Mouse (Mus musculus) intestine, postnatal 0 days (tissue): ENCODE results near the gene Kcnmb4. TPM values are rescaled to one million over a fixed set of nuclear protein-coding genes. Genes with fewer than 3 reads are reported as not detected.
A peak's percentile ranks its signal among the peaks of the same experiment; 100 is the strongest.

ENCODE experiments used
- ATAC-seq: fragments of 200-750 bp; cut with Nextera tagmentation; 2 replicates; pipeline ENCODE4 v1.8.0; 2017; ENCODE audit warnings: mild to moderate bottlenecking, moderate TSS enrichment, moderate library complexity
- H3K27ac ChIP-seq: fragments of 300-500 bp; sonication (generic); 2 replicates; pipeline ENCODE4 v1.5.1; 2014; ENCODE audit warnings: mild to moderate bottlenecking, low read depth, low read length, moderate library complexity
- H3K27me3 ChIP-seq: fragments of 300-500 bp; sonication (generic); replicated peaks from 2 replicates; pipeline ENCODE4 v1.6.1; 2014; ENCODE audit warnings: low read length, mixed read lengths; ENCODE audit not compliant: control insufficient read depth, insufficient read depth
- H3K36me3 ChIP-seq: fragments of 300-500 bp; sonication (generic); 2 replicates; pipeline ENCODE4 v1.6.1; 2014; ENCODE audit warnings: mild to moderate bottlenecking, moderate library complexity; ENCODE audit not compliant: control insufficient read depth, insufficient read depth
- H3K4me1 ChIP-seq: fragments of 300-500 bp; sonication (generic); replicated peaks from 2 replicates; pipeline ENCODE4 v1.6.1; 2014; ENCODE audit warnings: antibody characterized with exemption, low read length, mixed read lengths; ENCODE audit not compliant: control insufficient read depth, insufficient read depth
- H3K4me2 ChIP-seq: fragments of 300-500 bp; sonication (generic); replicated peaks from 2 replicates; pipeline ENCODE4 v1.6.1; 2014; ENCODE audit warnings: low read depth, mild to moderate bottlenecking, moderate library complexity
- H3K4me3 ChIP-seq: fragments of 300-500 bp; sonication (generic); 2 replicates; pipeline ENCODE4 v1.5.1; 2014; ENCODE audit warnings: low read depth, low read length
- H3K9ac ChIP-seq: fragments of 300-500 bp; sonication (generic); 2 replicates; pipeline ENCODE4 v1.6.1; 2014; ENCODE audit warnings: mild to moderate bottlenecking, low read depth, low read length
- H3K9me3 ChIP-seq: fragments of 300-500 bp; sonication (generic); 2 replicates; pipeline ENCODE4 v1.6.1; 2016; ENCODE audit warnings: mixed run types; ENCODE audit not compliant: control insufficient read depth
- CTCF ChIP-seq: sonication (generic); IDR thresholded peaks from 2 replicates; pipeline ENCODE4 v1.5.1; 2016; ENCODE audit warnings: low read depth, mild to moderate bottlenecking, control low read depth, antibody characterized with exemption, moderate library complexity
- WGBS: fragments of 180-500 bp; shearing (Covaris S2); extraction: QIAGEN DNeasy Blood & Tissue Kit; methylation state at CpG from one replicate; pipeline ENCODE4 v1.1.7; 2014; 5-methylcytosine and 5-hydroxymethylcytosine counted together
- polyA plus RNA-seq: library from polyadenylated mRNA; unstranded; fragments of >200 nt; fragmentation: Nextera tagmentation; extraction: Ambion mirVana; gene quantifications from 2 replicates; pipeline ENCODE4 v1.2.1, GENCODE M21; 2015

The Kcnmb4 gene
- polyA plus RNA-seq, 1 experiment from 2014 or later: 1.7 TPM

- Histone ChIP-seq H3K4me2 (no peak overlapping the region), H3K9ac (no peak overlapping the region), H3K4me3 (no peak overlapping the region), H3K27me3 (no peaks in the 10 kb centered on the region), H3K4me1 (no peaks in the 10 kb centered on the region), H3K27ac (no peak overlapping the region), H3K36me3 (no peaks in the 10 kb centered on the region), H3K9me3 (no peaks in the 10 kb centered on the region)
- no peak for ATAC-seq
- no peak for TF ChIP-seq CTCF
- WGBS: 94% methylated on average over 26 of the region's 26 CpGs
These were observed 45.5 kb downstream of the Kcnmb4 start for GRCm38 (mm10) chr10:116428026-116428780.

- no peak for TF ChIP-seq CTCF
- H3K27me3 ChIP-seq: no peaks in the 10 kb centered on the region
- no peak overlapping the region for H3K9ac ChIP-seq
- no peaks in the 10 kb centered on the region for H3K4me1 ChIP-seq
- no peak overlapping the region for H3K4me3 ChIP-seq
- WGBS: 86% methylated on average over 7 of the region's 7 CpGs
- ATAC-seq: no peak
- no peak overlapping the region for H3K27ac ChIP-seq
- no peak overlapping the region for H3K4me2 ChIP-seq
- no peaks in the 10 kb centered on the region for H3K9me3 ChIP-seq
- no peaks in the 10 kb centered on the region for H3K36me3 ChIP-seq
These were observed 47.5 kb downstream of the Kcnmb4 start for GRCm38 (mm10) chr10:116426176-116426575.

- no peak overlapping the region for H3K4me2 ChIP-seq
These were observed 48.8 kb downstream of the Kcnmb4 start for GRCm38 (mm10) chr10:116424921-116425320.

GRCm38 (mm10) chr10:116422551-116422950, 51.1 kb downstream of the Kcnmb4 start:
- no peak for TF ChIP-seq CTCF
- Histone ChIP-seq H3K27me3 (no peaks in the 10 kb centered on the region), H3K9me3 (no peaks in the 10 kb centered on the region), H3K9ac (no peak overlapping the region), H3K4me2 (no peak overlapping the region), H3K36me3 (no peaks in the 10 kb centered on the region), H3K4me1 (no peaks in the 10 kb centered on the region), H3K27ac (no peak overlapping the region), H3K4me3 (no peak overlapping the region)
- no peak for ATAC-seq
- 75% methylated on average over 2 of the region's 2 CpGs for WGBS

More at GRCm38 (mm10) chr10:116424921-116425320, 48.8 kb downstream of the Kcnmb4 start:
- no peaks in the 10 kb centered on the region for H3K36me3 ChIP-seq
- no peak for ATAC-seq
- no peak overlapping the region for H3K4me3 ChIP-seq
- no peak overlapping the region for H3K9ac ChIP-seq
- WGBS: 84% methylated on average over 6 of the region's 6 CpGs
- no peaks in the 10 kb centered on the region for H3K9me3 ChIP-seq
- no peak overlapping the region for H3K27ac ChIP-seq
- TF ChIP-seq CTCF: no peak
- no peaks in the 10 kb centered on the region for H3K4me1 ChIP-seq
- no peaks in the 10 kb centered on the region for H3K27me3 ChIP-seq

GRCm38 (mm10) chr10:116420976-116421375, 52.7 kb downstream of the Kcnmb4 start:
- no peak for ATAC-seq
- Histone ChIP-seq H3K4me3 (no peak overlapping the region), H3K27me3 (no peaks in the 10 kb centered on the region), H3K27ac (no peak overlapping the region), H3K9ac (no peak overlapping the region), H3K4me1 (no peaks in the 10 kb centered on the region), H3K9me3 (no peaks in the 10 kb centered on the region), H3K4me2 (no peak overlapping the region), H3K36me3 (no peaks in the 10 kb centered on the region)
- 88% methylated on average over 6 of the region's 6 CpGs for WGBS
- no peak for TF ChIP-seq CTCF

GRCm38 (mm10) chr10:116418121-116418726, 55.5 kb downstream of the Kcnmb4 start:
- H3K9me3 ChIP-seq: no peaks in the 10 kb centered on the region
- no peaks in the 10 kb centered on the region for H3K4me1 ChIP-seq
- no peaks in the 10 kb centered on the region for H3K36me3 ChIP-seq
- ATAC-seq: no peak
- 70% methylated on average over 24 of the region's 24 CpGs for WGBS
- H3K4me2 ChIP-seq: no peak overlapping the region
- H3K9ac ChIP-seq: no peak overlapping the region
- H3K27me3 ChIP-seq: no peaks in the 10 kb centered on the region
- 0 out of 2 replicates have a peak, but pooled peaks have one; percentile 7 for TF ChIP-seq CTCF
- no peak overlapping the region for H3K27ac ChIP-seq
- no peak overlapping the region for H3K4me3 ChIP-seq
